Mouse (Mus musculus): ENCODE measurements around the gene Gmps. TPM values are rescaled to one million over a fixed set of nuclear protein-coding genes. Genes with fewer than 3 reads are reported as not detected.

Gene Gmps
- polyA plus RNA-seq, 1 experiment from 2014 or later, result 71.0 TPM

DNA sequence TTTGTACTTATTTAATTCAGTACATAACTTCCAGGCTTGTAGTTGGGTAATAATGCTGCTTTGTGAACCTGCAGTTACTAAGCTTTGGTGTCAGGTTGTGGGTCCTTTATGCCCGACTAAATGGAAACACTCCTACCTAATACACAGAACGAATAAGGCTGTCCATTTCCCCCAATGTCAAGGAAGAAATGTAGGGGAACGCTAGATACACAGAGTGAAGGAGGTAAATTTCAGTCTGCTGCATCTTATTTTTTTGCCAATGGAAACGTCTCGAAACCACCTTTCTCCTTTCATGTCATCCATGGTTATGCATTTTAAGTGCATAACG, 11.0 kb upstream of the Gmps start:
- Histone ChIP-seq H3K27ac (ENCODE audit: low read depth, low read length) (no peak overlapping the region), H3K27me3 (ENCODE audit: control insufficient read depth, insufficient read depth, low read length) (no peaks in the 10 kb centered on the region), H3K4me2 (ENCODE audit: low read depth) (peak overlapping the region; percentile 90), H3K4me1 (ENCODE audit: control insufficient read depth, insufficient read depth, low read length) (0 out of 2 replicates have a peak, but pooled peaks cover 3% of the 10 kb centered on the region), H3K9ac (ENCODE audit: low read length) (no peak overlapping the region), H3K36me3 (ENCODE audit: control insufficient read depth, insufficient read depth, low read length) (no peaks in the 10 kb centered on the region), H3K9me3 (ENCODE audit: control insufficient read depth, low read length) (no peaks in the 10 kb centered on the region), H3K4me3 (ENCODE audit: low read depth, low read length) (peak overlapping the region; percentile 84)
- WGBS, result 79% methylated on average over 6 of the region's 6 CpGs
- ATAC-seq (ENCODE audit: insufficient read depth, low FRiP score, low TSS enrichment), result no peak
- DNase-seq (ENCODE audit: low spot score), result no peak

GRCm38 (mm10) chr3:63965929-63966328, 10.0 kb upstream of the Gmps start:
- no peak for ATAC-seq (ENCODE audit: insufficient read depth, low FRiP score, low TSS enrichment)
- H3K4me2 ChIP-seq (ENCODE audit: low read depth), result no peak overlapping the region
- no peak overlapping the region for H3K27ac ChIP-seq (ENCODE audit: low read depth, low read length)
- H3K9ac ChIP-seq (ENCODE audit: low read length), result no peak overlapping the region
- H3K4me1 ChIP-seq (ENCODE audit: control insufficient read depth, insufficient read depth, low read length), result 0 out of 2 replicates have a peak, but pooled peaks cover 3% of the 10 kb centered on the region
- no peak overlapping the region for H3K4me3 ChIP-seq (ENCODE audit: low read depth, low read length)
- no peak for DNase-seq (ENCODE audit: low spot score)
- WGBS, result 76% methylated on average over 2 of the region's 2 CpGs
- H3K36me3 ChIP-seq (ENCODE audit: control insufficient read depth, insufficient read depth, low read length), result no peaks in the 10 kb centered on the region
- H3K9me3 ChIP-seq (ENCODE audit: control insufficient read depth, low read length), result no peaks in the 10 kb centered on the region
- no peaks in the 10 kb centered on the region for H3K27me3 ChIP-seq (ENCODE audit: control insufficient read depth, insufficient read depth, low read length)

GRCm38 (mm10) chr3:63977895-63978294, 2.0 kb downstream of the Gmps start:
- Histone ChIP-seq H3K4me3 (ENCODE audit: low read depth, low read length) (no peak overlapping the region), H3K9ac (ENCODE audit: low read length) (no peak overlapping the region), H3K4me1 (ENCODE audit: control insufficient read depth, insufficient read depth, low read length) (no peaks in the 10 kb centered on the region; the same call in 1 of the 2 replicates), H3K27ac (ENCODE audit: low read depth, low read length) (no peak overlapping the region), H3K9me3 (ENCODE audit: control insufficient read depth, low read length) (no peaks in the 10 kb centered on the region), H3K36me3 (ENCODE audit: control insufficient read depth, insufficient read depth, low read length) (peaks cover 3% of the 10 kb centered on the region; the same call in 1 of the 2 replicates), H3K27me3 (ENCODE audit: control insufficient read depth, insufficient read depth, low read length) (no peaks in the 10 kb centered on the region), H3K4me2 (ENCODE audit: low read depth) (no peak overlapping the region)
- no peak for ATAC-seq (ENCODE audit: insufficient read depth, low FRiP score, low TSS enrichment)
- DNase-seq (ENCODE audit: low spot score), result no peak
- 62% methylated on average over 4 of the region's 4 CpGs for WGBS

DNA sequence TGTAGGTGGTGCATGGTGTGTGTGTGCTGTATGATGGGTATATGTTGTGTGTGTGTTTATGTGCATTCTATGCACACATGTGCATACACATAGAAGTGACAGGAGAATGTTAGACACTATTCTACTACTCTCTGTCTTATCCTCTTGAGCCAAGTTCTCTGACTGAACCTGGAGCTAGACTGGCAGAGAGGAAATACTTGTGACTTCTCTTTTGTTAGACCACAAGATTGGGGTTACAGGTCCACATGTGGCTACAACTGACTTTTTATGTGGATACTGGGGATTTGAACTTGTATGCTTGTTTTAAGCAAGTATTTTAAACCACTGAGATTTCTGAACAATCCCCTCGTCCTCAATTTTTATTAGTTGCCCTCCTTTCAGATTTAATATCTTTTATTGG, 10.8 kb downstream of the Gmps start:
- ATAC-seq (ENCODE audit: insufficient read depth, low FRiP score, low TSS enrichment), result no peak
- H3K36me3 ChIP-seq (ENCODE audit: control insufficient read depth, insufficient read depth, low read length), result peaks cover 2% of the 10 kb centered on the region

GRCm38 (mm10) chr3:63988722-63989440, 13.0 kb downstream of the Gmps start:
- no peaks in the 10 kb centered on the region for H3K9me3 ChIP-seq (ENCODE audit: control insufficient read depth, low read length)
- H3K36me3 ChIP-seq (ENCODE audit: control insufficient read depth, insufficient read depth, low read length), result peaks cover 3% of the 10 kb centered on the region; the same call in 1 of the 2 replicates
- H3K27ac ChIP-seq (ENCODE audit: low read depth, low read length), result no peak overlapping the region
- no peak overlapping the region for H3K4me3 ChIP-seq (ENCODE audit: low read depth, low read length)
- no peak overlapping the region for H3K9ac ChIP-seq (ENCODE audit: low read length)
- 95% methylated on average over 3 of the region's 3 CpGs for WGBS
- H3K4me2 ChIP-seq (ENCODE audit: low read depth), result no peak overlapping the region
- DNase-seq (ENCODE audit: low spot score), result no peak
- H3K27me3 ChIP-seq (ENCODE audit: control insufficient read depth, insufficient read depth, low read length), result no peaks in the 10 kb centered on the region
- H3K4me1 ChIP-seq (ENCODE audit: control insufficient read depth, insufficient read depth, low read length), result no peaks in the 10 kb centered on the region
- ATAC-seq (ENCODE audit: insufficient read depth, low FRiP score, low TSS enrichment), result no peak

More for the DNA sequence above, 10.8 kb downstream of the Gmps start:
- 90% methylated on average over 1 of the region's 1 CpGs for WGBS
- Histone ChIP-seq H3K27me3 (ENCODE audit: control insufficient read depth, insufficient read depth, low read length) (no peaks in the 10 kb centered on the region), H3K9me3 (ENCODE audit: control insufficient read depth, low read length) (no peaks in the 10 kb centered on the region), H3K9ac (ENCODE audit: low read length) (no peak overlapping the region), H3K4me1 (ENCODE audit: control insufficient read depth, insufficient read depth, low read length) (no peaks in the 10 kb centered on the region), H3K27ac (ENCODE audit: low read depth, low read length) (no peak overlapping the region), H3K4me3 (ENCODE audit: low read depth, low read length) (no peak overlapping the region), H3K4me2 (ENCODE audit: low read depth) (no peak overlapping the region)
- no peak for DNase-seq (ENCODE audit: low spot score)

- DNase-seq (ENCODE audit: low spot score), result no peak
- no peak overlapping the region for H3K9ac ChIP-seq (ENCODE audit: low read length)
- WGBS, result 95% methylated on average over 3 of the region's 3 CpGs
- ATAC-seq (ENCODE audit: insufficient read depth, low FRiP score, low TSS enrichment), result no peak
- no peaks in the 10 kb centered on the region for H3K4me1 ChIP-seq (ENCODE audit: control insufficient read depth, insufficient read depth, low read length)
- H3K36me3 ChIP-seq (ENCODE audit: control insufficient read depth, insufficient read depth, low read length), result no peaks in the 10 kb centered on the region
- H3K4me3 ChIP-seq (ENCODE audit: low read depth, low read length), result no peak overlapping the region
- H3K9me3 ChIP-seq (ENCODE audit: control insufficient read depth, low read length), result no peaks in the 10 kb centered on the region
- no peaks in the 10 kb centered on the region for H3K27me3 ChIP-seq (ENCODE audit: control insufficient read depth, insufficient read depth, low read length)
- no peak overlapping the region for H3K27ac ChIP-seq (ENCODE audit: low read depth, low read length)
- H3K4me2 ChIP-seq (ENCODE audit: low read depth), result no peak overlapping the region
Measured at GRCm38 (mm10) chr3:64021436-64021835, 45.5 kb downstream of the Gmps start.

DNA sequence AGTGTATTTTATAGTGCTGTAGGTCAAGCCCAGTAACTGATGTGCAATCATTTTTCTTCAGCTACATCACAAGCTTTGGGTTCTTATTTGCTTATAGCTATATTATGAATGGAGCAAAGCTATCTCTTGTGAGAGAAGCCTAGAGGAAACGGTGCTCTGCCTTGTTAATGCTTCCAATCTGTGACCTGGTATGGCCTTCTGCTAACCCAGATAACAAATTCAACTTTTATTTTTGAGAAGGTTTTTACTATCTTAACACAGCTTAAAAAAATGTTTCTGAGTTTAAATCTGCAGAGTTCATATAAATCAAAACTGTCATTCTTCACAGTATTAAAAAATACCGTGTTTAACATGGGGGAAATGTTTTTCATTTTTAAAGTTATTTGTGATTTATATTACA, 46.0 kb downstream of the Gmps start:
- ATAC-seq (ENCODE audit: insufficient read depth, low FRiP score, low TSS enrichment), result no peak
- DNase-seq (ENCODE audit: low spot score), result no peak
- H3K4me3 ChIP-seq (ENCODE audit: low read depth, low read length), result no peak overlapping the region
- no peaks in the 10 kb centered on the region for H3K9me3 ChIP-seq (ENCODE audit: control insufficient read depth, low read length)
- no peaks in the 10 kb centered on the region for H3K36me3 ChIP-seq (ENCODE audit: control insufficient read depth, insufficient read depth, low read length)
- 92% methylated on average over 2 of the region's 2 CpGs for WGBS
- H3K9ac ChIP-seq (ENCODE audit: low read length), result no peak overlapping the region
- H3K27me3 ChIP-seq (ENCODE audit: control insufficient read depth, insufficient read depth, low read length), result no peaks in the 10 kb centered on the region
- no peaks in the 10 kb centered on the region for H3K4me1 ChIP-seq (ENCODE audit: control insufficient read depth, insufficient read depth, low read length)
- H3K27ac ChIP-seq (ENCODE audit: low read depth, low read length), result no peak overlapping the region
- no peak overlapping the region for H3K4me2 ChIP-seq (ENCODE audit: low read depth)

DNA sequence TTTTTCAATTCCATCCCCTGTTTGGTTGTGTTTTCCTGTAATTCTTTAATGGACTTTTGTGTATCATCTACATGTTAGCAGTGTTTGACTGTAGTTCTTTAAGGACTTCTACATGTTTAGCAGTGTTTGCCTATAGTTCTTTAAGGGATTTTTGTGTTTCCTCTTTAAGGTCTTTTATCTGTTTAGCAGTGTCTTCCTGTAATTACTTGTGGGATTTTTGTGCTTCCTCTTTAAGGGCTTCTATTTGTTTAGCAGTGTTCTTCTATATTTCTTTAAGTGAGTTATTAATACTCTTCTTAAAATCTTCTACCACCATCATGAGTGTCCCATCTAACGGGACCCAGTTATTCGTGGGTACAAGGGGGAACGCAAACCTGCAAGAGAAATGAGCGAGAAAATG, 53.9 kb downstream of the Gmps start:
- ATAC-seq (ENCODE audit: insufficient read depth, low FRiP score, low TSS enrichment), result no peak
- H3K27ac ChIP-seq (ENCODE audit: low read depth, low read length), result no peak overlapping the region
- H3K27me3 ChIP-seq (ENCODE audit: control insufficient read depth, insufficient read depth, low read length), result no peaks in the 10 kb centered on the region
- WGBS, result 94% methylated on average over 4 of the region's 4 CpGs
- H3K9ac ChIP-seq (ENCODE audit: low read length), result no peak overlapping the region
- no peaks in the 10 kb centered on the region for H3K4me1 ChIP-seq (ENCODE audit: control insufficient read depth, insufficient read depth, low read length)
- H3K4me2 ChIP-seq (ENCODE audit: low read depth), result no peak overlapping the region
- no peak for DNase-seq (ENCODE audit: low spot score)
- H3K36me3 ChIP-seq (ENCODE audit: control insufficient read depth, insufficient read depth, low read length), result no peaks in the 10 kb centered on the region
- no peak overlapping the region for H3K4me3 ChIP-seq (ENCODE audit: low read depth, low read length)
- no peaks in the 10 kb centered on the region for H3K9me3 ChIP-seq (ENCODE audit: control insufficient read depth, low read length)

DNA sequence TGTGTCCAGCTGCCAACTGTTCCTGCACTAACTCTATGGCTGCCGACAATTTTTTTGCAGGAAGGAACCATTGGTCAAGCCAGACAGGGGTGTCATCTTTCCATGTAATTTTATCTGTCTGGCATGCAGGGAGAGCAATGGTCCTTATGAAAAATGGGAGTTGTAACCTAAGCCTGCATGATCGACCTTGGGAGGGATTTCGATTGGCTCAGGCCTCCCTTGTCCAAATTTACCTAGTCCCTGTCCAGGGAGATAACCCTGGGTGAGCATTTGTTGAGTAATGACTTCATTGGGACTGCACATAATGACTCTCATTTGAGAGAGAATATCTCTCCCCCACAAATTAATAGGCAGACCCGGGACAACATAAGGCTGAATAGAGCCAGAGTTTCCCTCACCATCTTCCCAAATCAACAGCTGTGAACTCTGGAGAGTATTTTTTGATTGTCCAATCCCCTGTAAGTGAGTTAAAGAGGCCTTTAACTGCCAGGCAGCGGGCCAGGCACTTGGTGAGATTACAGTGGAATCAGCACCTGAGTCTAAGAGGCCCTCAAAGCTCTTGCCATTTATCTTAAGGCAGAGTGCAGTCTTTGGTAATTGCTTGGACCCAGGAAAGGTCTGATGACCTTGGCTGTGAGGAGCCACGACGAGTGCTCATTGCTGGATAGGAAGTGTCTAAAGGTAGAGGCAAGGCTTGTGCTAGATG, 62.4 kb downstream of the Gmps start:
- ATAC-seq (ENCODE audit: insufficient read depth, low FRiP score, low TSS enrichment), result no peak
- no peak for DNase-seq (ENCODE audit: low spot score)
- H3K9ac ChIP-seq (ENCODE audit: low read length), result no peak overlapping the region
- H3K27me3 ChIP-seq (ENCODE audit: control insufficient read depth, insufficient read depth, low read length), result no peaks in the 10 kb centered on the region
- no peaks in the 10 kb centered on the region for H3K4me1 ChIP-seq (ENCODE audit: control insufficient read depth, insufficient read depth, low read length)
- H3K4me2 ChIP-seq (ENCODE audit: low read depth), result no peak overlapping the region
- H3K4me3 ChIP-seq (ENCODE audit: low read depth, low read length), result no peak overlapping the region
- no peak overlapping the region for H3K27ac ChIP-seq (ENCODE audit: low read depth, low read length)
- H3K9me3 ChIP-seq (ENCODE audit: control insufficient read depth, low read length), result no peaks in the 10 kb centered on the region
- no peaks in the 10 kb centered on the region for H3K36me3 ChIP-seq (ENCODE audit: control insufficient read depth, insufficient read depth, low read length)
- WGBS, result 80% methylated on average over 7 of the region's 7 CpGs
